In the genomic region with DNA sequence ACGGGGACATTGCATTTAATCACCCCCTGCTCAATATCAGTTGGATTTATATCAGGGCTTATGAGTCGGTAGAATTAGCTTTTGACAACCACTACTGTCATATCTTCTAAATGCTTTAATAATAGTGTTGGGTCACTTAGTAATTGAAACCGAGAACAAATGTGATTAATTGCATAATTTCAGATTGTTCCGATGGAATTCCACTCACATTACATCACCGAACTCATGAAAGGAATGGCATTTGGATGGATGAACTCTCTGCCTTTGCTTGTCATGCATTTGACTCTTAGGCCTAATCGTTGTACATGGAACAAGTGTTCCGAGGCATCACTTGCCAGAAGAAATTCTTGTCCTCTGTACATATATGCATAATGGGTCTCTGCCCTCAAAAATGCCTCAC, we compare ENCODE assay signal across 25 mouse cellular contexts.
"Had no signal": no experiment of that assay in that cellular context is flagged by ENCODE, and none has a peak within 500 bp of the region (broad histone marks: within the 10 kb centered on the region; RNA-seq: fewer than 3 reads in every experiment).

No protein-coding gene starts in this region.

- H3K27me3 ChIP-seq: heart, embryonic 13.5 days; heart, embryonic 15.5 days; hindbrain, embryonic 12.5 days; intestine, embryonic 15.5 days; limb, embryonic 12.5 days had no signal

- H3K27ac ChIP-seq: heart, adult 2 months; heart, embryonic 13.5 days; heart, embryonic 15.5 days; hindbrain, embryonic 12.5 days; hindbrain, embryonic 14.5 days; intestine, embryonic 15.5 days; layer of hippocampus, adult 2 months; left cerebral cortex, adult 2 months; limb, embryonic 10.5 days; limb, embryonic 12.5 days had no signal

- ATAC-seq: hindbrain, embryonic 16.5 days; inflammation-experienced regulatory T-cells, adult 6 months; intestine, embryonic 15.5 days; intestine, postnatal 0 days had no signal

- DNase-seq: gastrocnemius, postnatal 14 days; gastrocnemius, postnatal 36 days; heart, adult 11 months; heart, adult 2 months; heart, postnatal 36 days; kidney, adult 18-20 months; kidney, adult 8-10 months; kidney, postnatal 10 days; kidney, postnatal 25 days; kidney, postnatal 4 days; liver had no signal

- H3K9me3 ChIP-seq: heart, embryonic 13.5 days; heart, embryonic 15.5 days; hindbrain, embryonic 12.5 days; intestine, embryonic 15.5 days; limb, embryonic 10.5 days; limb, embryonic 12.5 days had no signal

- H3K36me3 ChIP-seq: heart, embryonic 13.5 days; heart, embryonic 15.5 days; hindbrain, embryonic 12.5 days; intestine, embryonic 15.5 days; limb, embryonic 10.5 days; limb, embryonic 12.5 days had no signal

- H3K9ac ChIP-seq: heart, embryonic 13.5 days; heart, embryonic 15.5 days; hindbrain, embryonic 12.5 days; hindbrain, embryonic 14.5 days; intestine, embryonic 15.5 days; limb, embryonic 12.5 days had no signal

- H3K4me2 ChIP-seq: heart, embryonic 11.5 days; heart, embryonic 13.5 days; heart, embryonic 15.5 days; hindbrain, embryonic 12.5 days; hindbrain, embryonic 14.5 days; intestine, embryonic 15.5 days; limb, embryonic 12.5 days; liver, embryonic 11.5 days had no signal

- H3K4me3 ChIP-seq: heart, adult 2 months; heart, embryonic 13.5 days; heart, embryonic 15.5 days; hindbrain, embryonic 12.5 days; intestine, embryonic 15.5 days; layer of hippocampus, adult 2 months; left cerebral cortex, adult 2 months; limb, embryonic 10.5 days; limb, embryonic 12.5 days had no signal

- H3K4me1 ChIP-seq: heart, embryonic 15.5 days; hindbrain, embryonic 12.5 days; intestine, embryonic 15.5 days; limb, embryonic 10.5 days; limb, embryonic 12.5 days had no signal
